1 mouse cellular context compared by ENCODE assay signal in the genomic region with DNA sequence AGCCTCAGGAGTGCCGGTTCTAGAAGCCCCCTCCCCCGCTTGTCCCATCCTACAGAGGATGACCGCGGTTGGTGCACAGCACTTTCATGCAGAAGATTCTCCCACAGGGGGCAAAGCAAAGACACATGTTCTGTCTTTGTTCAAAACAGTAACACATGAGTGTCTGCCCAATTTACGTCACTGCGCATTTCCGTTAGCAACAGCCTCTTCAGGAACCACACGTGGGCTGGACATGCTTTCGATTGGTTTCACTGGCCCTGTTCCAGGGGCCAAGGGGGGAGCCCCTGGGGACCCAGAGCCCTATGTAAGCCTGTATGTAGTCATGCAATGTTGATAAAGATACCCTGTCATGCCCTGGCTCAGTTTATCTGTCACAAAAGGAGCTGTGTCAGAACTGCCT.
TF ChIP-seq lines count a peak whose summit lies in the region.

No protein-coding gene starts in this region.

TF ChIP-seq in CH12.LX, 34 proteins besides CTCF, POLR2A, EP300 and RAD21 (continued from another document):
- TF ChIP-seq MYC (IDR thresholded peaks at IDR 0.05; ENCODE audit: low read depth, low read length), result 0 out of 2 replicates have a peak, but pooled peaks have one; percentile 24
